Mouse (Mus musculus): Measurements from ENCODE around the gene Susd6.
A peak's percentile ranks its signal among the peaks of the same experiment; 100 is the strongest.

Gene Susd6

GRCm38 (mm10) chr12:80877215-80878092 lies 87.1 kb downstream of the Susd6 start:
- DNase-seq (ENCODE audit: low spot score in 2 of 2): no peak

- DNase-seq (ENCODE audit: low spot score in 2 of 2): no peak
These were observed 87.8 kb downstream of the Susd6 start for GRCm38 (mm10) chr12:80878093-80878430.

- no peak for DNase-seq (ENCODE audit: low spot score in 2 of 2)
These were observed 88.3 kb downstream of the Susd6 start for GRCm38 (mm10) chr12:80878653-80879052.

GRCm38 (mm10) chr12:80879267-80879666 lies 89.0 kb downstream of the Susd6 start:
- DNase-seq (ENCODE audit: low spot score in 2 of 2): no peak

GRCm38 (mm10) chr12:80881121-80881520 lies 90.8 kb downstream of the Susd6 start:
- DNase-seq (ENCODE audit: low spot score in 2 of 2): no peak

GRCm38 (mm10) chr12:80883278-80883677 lies 93.0 kb downstream of the Susd6 start:
- no peak for DNase-seq (ENCODE audit: low spot score in 2 of 2)

- DNase-seq (ENCODE audit: low spot score in 2 of 2): no peak
These were observed 93.6 kb downstream of the Susd6 start for GRCm38 (mm10) chr12:80883881-80884280.

- no peak for DNase-seq (ENCODE audit: low spot score in 2 of 2)
These were observed 95.3 kb downstream of the Susd6 start for GRCm38 (mm10) chr12:80885301-80886288.

GRCm38 (mm10) chr12:80887036-80887435 lies 96.7 kb downstream of the Susd6 start:
- DNase-seq (ENCODE audit: low spot score in 2 of 2): no peak

- DNase-seq (ENCODE audit: low spot score in 2 of 2): no peak
These were observed 99.0 kb downstream of the Susd6 start for GRCm38 (mm10) chr12:80889331-80889730.

GRCm38 (mm10) chr12:80891074-80891473 lies 100.8 kb downstream of the Susd6 start:
- no peak for DNase-seq (ENCODE audit: low spot score in 2 of 2)

GRCm38 (mm10) chr12:80893720-80894494 lies 103.6 kb downstream of the Susd6 start:
- DNase-seq (ENCODE audit: low spot score in 2 of 2): no peak

GRCm38 (mm10) chr12:80894973-80895570 lies 104.8 kb downstream of the Susd6 start:
- peak; percentile 68 to 77 for DNase-seq (ENCODE audit: low spot score in 2 of 2)

- no peak for DNase-seq (ENCODE audit: low spot score in 2 of 2)
These were observed 119.3 kb downstream of the Susd6 start for GRCm38 (mm10) chr12:80909631-80910030.

- no peak for DNase-seq (ENCODE audit: low spot score in 2 of 2)
These were observed 127.5 kb downstream of the Susd6 start for GRCm38 (mm10) chr12:80917764-80918163.

GRCm38 (mm10) chr12:80921301-80921700 lies 131.0 kb downstream of the Susd6 start:
- DNase-seq (ENCODE audit: low spot score in 2 of 2): no peak

- DNase-seq (ENCODE audit: low spot score in 2 of 2): peak; percentile 23 to 24
These were observed 132.6 kb downstream of the Susd6 start for GRCm38 (mm10) chr12:80922869-80923268.

GRCm38 (mm10) chr12:80923602-80924001 lies 133.3 kb downstream of the Susd6 start:
- no peak for DNase-seq (ENCODE audit: low spot score in 2 of 2)

- no peak for DNase-seq (ENCODE audit: low spot score in 2 of 2)
These were observed 133.9 kb downstream of the Susd6 start for GRCm38 (mm10) chr12:80924205-80924604.

GRCm38 (mm10) chr12:80925919-80926318 lies 135.6 kb downstream of the Susd6 start:
- DNase-seq (ENCODE audit: low spot score in 2 of 2): no peak

GRCm38 (mm10) chr12:80926550-80926949 lies 136.2 kb downstream of the Susd6 start:
- no peak for DNase-seq (ENCODE audit: low spot score in 2 of 2)

Measured in right cerebral cortex, adult 2 months (tissue).